Mouse (Mus musculus): Measurements from ENCODE around the gene Oas1e.

The Oas1e gene

DNA sequence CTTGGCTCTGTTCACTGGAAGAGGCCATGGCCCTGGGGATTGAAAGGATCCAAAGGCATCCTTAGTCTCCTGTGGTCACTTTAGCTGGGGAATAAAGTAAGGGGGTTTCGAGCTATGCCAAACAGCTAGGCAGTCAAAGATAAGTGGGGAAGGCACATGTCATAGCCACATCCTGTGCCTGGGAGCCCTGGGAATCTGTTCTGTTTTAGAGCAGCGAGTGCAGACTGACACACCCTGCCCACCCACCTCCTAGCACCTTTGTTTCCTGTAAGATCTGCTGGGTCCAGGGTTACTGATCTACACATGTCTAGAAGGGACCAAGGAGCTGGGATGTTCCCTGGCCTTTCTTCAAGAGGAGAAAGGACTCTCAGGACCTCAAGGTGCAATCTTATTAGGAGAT lies 16.4 kb downstream of the Oas1e start:
- in situ Hi-C loops (cut with MboI; ENCODE audit: unreplicated experiment in 2 of 2): no loop called here

DNA sequence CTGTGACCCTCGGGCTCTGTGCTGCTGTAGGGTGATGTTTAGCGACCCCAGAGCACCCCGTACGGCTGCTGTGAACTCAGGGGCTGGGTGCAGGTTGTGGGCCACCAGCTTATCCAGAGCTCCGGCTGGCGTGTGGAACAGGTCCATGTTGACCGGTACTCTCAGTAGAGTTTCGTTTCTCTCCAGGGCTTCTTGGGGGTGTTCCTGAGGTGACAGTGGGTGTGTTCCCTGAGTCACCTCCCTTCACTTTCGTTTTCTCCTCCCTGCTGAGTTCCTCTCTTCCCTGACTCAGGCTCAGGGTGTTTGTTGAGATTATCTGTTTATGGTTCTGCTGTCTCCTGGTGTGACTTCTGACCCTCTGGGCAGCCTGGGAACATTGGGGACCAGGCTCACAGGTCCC lies 17.9 kb downstream of the Oas1e start, which contains the start of gene Oas3:
Gene Oas3 (minus strand): TSS at position 184 of the 400 bp plus-strand sequence.
- in situ Hi-C loops (cut with MboI; ENCODE audit: unreplicated experiment in 2 of 2): no loop called here

DNA sequence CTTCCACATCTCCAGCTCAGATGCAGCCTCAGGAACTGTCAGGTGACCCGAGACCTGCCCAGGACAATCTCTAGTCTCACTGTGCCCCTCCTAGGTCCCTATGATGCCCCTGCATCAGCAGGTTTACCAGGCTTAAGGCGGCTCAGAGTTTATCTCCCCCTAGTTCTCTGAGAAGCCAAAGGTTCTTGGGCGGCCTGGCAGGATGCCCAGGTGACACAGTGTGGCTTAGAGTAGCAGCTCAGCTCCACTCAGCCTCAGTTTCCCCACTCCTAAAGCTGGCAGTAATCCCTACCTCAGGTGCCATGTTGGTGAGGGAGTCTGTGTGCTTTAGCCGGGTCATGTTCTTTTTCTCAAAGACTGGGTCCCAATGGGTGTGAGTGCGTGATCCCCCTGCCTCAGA lies 18.5 kb downstream of the Oas1e start:
- in situ Hi-C loops (cut with MboI; ENCODE audit: unreplicated experiment in 2 of 2): no loop called here

- in situ Hi-C loops (cut with MboI; ENCODE audit: unreplicated experiment in 2 of 2): no loop called here
Observed at GRCm38 (mm10) chr5:120775287-120775985, 19.9 kb downstream of the Oas1e start.

GRCm38 (mm10) chr5:120769396-120769795 lies 25.9 kb downstream of the Oas1e start:
- in situ Hi-C loops (cut with MboI; ENCODE audit: unreplicated experiment in 2 of 2): no loop called here

GRCm38 (mm10) chr5:120765010-120765409 lies 30.3 kb downstream of the Oas1e start:
- in situ Hi-C loops (cut with MboI; ENCODE audit: unreplicated experiment in 2 of 2): no loop called here

GRCm38 (mm10) chr5:120761901-120762300 lies 33.4 kb downstream of the Oas1e start:
- in situ Hi-C loops (cut with MboI; ENCODE audit: unreplicated experiment in 2 of 2): no loop called here

GRCm38 (mm10) chr5:120754215-120754614 lies 41.1 kb downstream of the Oas1e start:
- in situ Hi-C loops (cut with MboI; ENCODE audit: unreplicated experiment in 2 of 2): no loop called here

- in situ Hi-C loops (cut with MboI; ENCODE audit: unreplicated experiment in 2 of 2): no loop called here
Observed at GRCm38 (mm10) chr5:120752786-120753185, 42.5 kb downstream of the Oas1e start.

- in situ Hi-C loops (cut with MboI; ENCODE audit: unreplicated experiment in 2 of 2): no loop called here
Observed at GRCm38 (mm10) chr5:120751206-120751605, 44.1 kb downstream of the Oas1e start.

DNA sequence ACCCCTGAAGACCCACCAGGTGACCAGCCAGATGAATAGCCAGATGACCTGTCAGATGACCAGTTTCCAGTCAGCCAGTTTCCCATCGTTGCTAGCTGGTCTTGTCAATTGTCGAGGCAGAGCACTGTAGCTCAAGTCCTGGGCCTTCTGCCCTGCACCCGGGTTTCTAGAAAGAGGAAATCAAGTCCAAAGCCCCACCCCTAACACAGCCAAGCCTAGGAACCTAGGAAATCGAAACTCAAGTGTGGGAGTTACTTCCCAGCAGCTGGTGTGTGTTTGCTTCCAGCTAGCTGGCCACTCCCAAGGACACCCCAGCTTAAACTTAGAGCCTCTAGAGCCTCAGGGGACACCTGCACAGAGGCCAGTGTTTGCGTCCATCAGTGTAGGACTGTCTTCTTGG lies 45.6 kb downstream of the Oas1e start, which contains the start of gene Oas2:
Gene Oas2 (minus strand): TSS at position 166 of the 400 bp plus-strand sequence.
- in situ Hi-C loops (cut with MboI; ENCODE audit: unreplicated experiment in 2 of 2): loop anchor here (5.0 to 25.0 kb wide), 3 partner anchors 132 to 262 kb away; partner anchors contain the start of genes Ddx54 (in 1 of the 2), Rita1 (in 1 of the 2) and Sds (in 1 of the 2)

GRCm38 (mm10) chr5:120746451-120746850 lies 48.9 kb downstream of the Oas1e start:
- in situ Hi-C loops (cut with MboI; ENCODE audit: unreplicated experiment in 2 of 2): loop anchor here (5.0 to 25.0 kb wide), 3 partner anchors 129 to 259 kb away; partner anchors contain the start of genes Ddx54 (in 1 of the 2), Rita1 (in 1 of the 2) and Sds (in 1 of the 2)

- in situ Hi-C loops (cut with MboI; ENCODE audit: unreplicated experiment in 2 of 2): loop anchor here in 1 of 2 experiments (10.0 to 25.0 kb wide), 2 partner anchors 127 to 255 kb away; partner anchors contain the start of genes Ddx54, Rita1 and Sds
Observed at GRCm38 (mm10) chr5:120742125-120742524, 53.2 kb downstream of the Oas1e start.

Data from v-Abl transformed pro-B cells (cell line).